Mouse (Mus musculus): Measurements from ENCODE around the gene Camta1. TPM values are rescaled to one million over a fixed set of nuclear protein-coding genes. Genes with fewer than 3 reads are reported as not detected.
A peak's percentile ranks its signal among the peaks of the same experiment; 100 is the strongest.

Gene Camta1
- total RNA-seq, 2 experiments from 2014 or later = 2.9 to 70.2 TPM

- no peak for ATAC-seq (ENCODE audit: poor library complexity, severe bottlenecking)
Observed at GRCm38 (mm10) chr4:150968956-150969355, 892.7 kb downstream of the Camta1 start.

- ATAC-seq (ENCODE audit: poor library complexity, severe bottlenecking) = 0 out of 2 replicates have a peak, but pooled peaks have one; percentile 32
Observed at GRCm38 (mm10) chr4:150966556-150966955, 895.1 kb downstream of the Camta1 start.

GRCm38 (mm10) chr4:150965555-150965951, 896.1 kb downstream of the Camta1 start:
- 0 out of 2 replicates have a peak, but pooled peaks have one; percentile 41 for ATAC-seq (ENCODE audit: poor library complexity, severe bottlenecking)

GRCm38 (mm10) chr4:150964635-150965554, 896.8 kb downstream of the Camta1 start:
- ATAC-seq (ENCODE audit: poor library complexity, severe bottlenecking) = peak; percentile 86

GRCm38 (mm10) chr4:150963711-150964110, 898.0 kb downstream of the Camta1 start:
- no peak for ATAC-seq (ENCODE audit: poor library complexity, severe bottlenecking)

GRCm38 (mm10) chr4:150962231-150962630, 899.4 kb downstream of the Camta1 start:
- no peak for ATAC-seq (ENCODE audit: poor library complexity, severe bottlenecking)

- ATAC-seq (ENCODE audit: poor library complexity, severe bottlenecking) = no peak
Observed at GRCm38 (mm10) chr4:150958536-150958935, 903.1 kb downstream of the Camta1 start.

GRCm38 (mm10) chr4:150957106-150957458, 904.6 kb downstream of the Camta1 start:
- ATAC-seq (ENCODE audit: poor library complexity, severe bottlenecking) = no peak

- no peak for ATAC-seq (ENCODE audit: poor library complexity, severe bottlenecking)
Observed at GRCm38 (mm10) chr4:150956369-150957105, 905.1 kb downstream of the Camta1 start.

- no peak for ATAC-seq (ENCODE audit: poor library complexity, severe bottlenecking)
Observed at GRCm38 (mm10) chr4:150950972-150951371, 910.7 kb downstream of the Camta1 start.

- ATAC-seq (ENCODE audit: poor library complexity, severe bottlenecking) = no peak
Observed at GRCm38 (mm10) chr4:150944707-150945106, 917.0 kb downstream of the Camta1 start.

- ATAC-seq (ENCODE audit: poor library complexity, severe bottlenecking) = no peak
Observed at GRCm38 (mm10) chr4:150939991-150940651, 921.6 kb downstream of the Camta1 start.

- ATAC-seq (ENCODE audit: poor library complexity, severe bottlenecking) = no peak
Observed at GRCm38 (mm10) chr4:150938063-150938452, 923.6 kb downstream of the Camta1 start.

- no peak for ATAC-seq (ENCODE audit: poor library complexity, severe bottlenecking)
Observed at GRCm38 (mm10) chr4:150937293-150938062, 924.2 kb downstream of the Camta1 start.

GRCm38 (mm10) chr4:150933503-150933902, 928.2 kb downstream of the Camta1 start:
- ATAC-seq (ENCODE audit: poor library complexity, severe bottlenecking) = no peak

GRCm38 (mm10) chr4:150927789-150928188, 933.9 kb downstream of the Camta1 start:
- peak; percentile 14; the same call in 1 of the 2 replicates for ATAC-seq (ENCODE audit: poor library complexity, severe bottlenecking)

- ATAC-seq (ENCODE audit: poor library complexity, severe bottlenecking) = no peak
Observed at GRCm38 (mm10) chr4:150926924-150927705, 934.6 kb downstream of the Camta1 start.

- ATAC-seq (ENCODE audit: poor library complexity, severe bottlenecking) = 0 out of 2 replicates have a peak, but pooled peaks have one; percentile 28
Observed at GRCm38 (mm10) chr4:150925923-150926322, 935.8 kb downstream of the Camta1 start.

- no peak; the same call in 1 of the 2 replicates for ATAC-seq (ENCODE audit: poor library complexity, severe bottlenecking)
Observed at GRCm38 (mm10) chr4:150924936-150925335, 936.7 kb downstream of the Camta1 start.
